Mouse (Mus musculus): ENCODE measurements around the gene Cryzl1. TPM values are rescaled to one million over a fixed set of nuclear protein-coding genes. Genes with fewer than 3 reads are reported as not detected.

The Cryzl1 gene
- total RNA-seq, 2 experiments from 2014 or later, result 17.7 to 18.1 TPM

- no peak for TF ChIP-seq CTCF (IDR thresholded peaks at IDR 0.05)
- DNase-seq, result no peak
- intact Hi-C loops (cut with DNase I), result no loop called here
- H3K4me3 ChIP-seq, result no peak overlapping the region
- peak overlapping the region; percentile 92 for H3K27ac ChIP-seq
Measured at GRCm38 (mm10) chr16:91761761-91762160, 33.0 kb upstream of the Cryzl1 start.

GRCm38 (mm10) chr16:91761202-91761601 lies 32.4 kb upstream of the Cryzl1 start:
- DNase-seq, result no peak
- Histone ChIP-seq H3K4me3 (no peak overlapping the region), H3K27ac (peak overlapping the region; percentile 92)
- no peak for TF ChIP-seq CTCF (IDR thresholded peaks at IDR 0.05)
- intact Hi-C loops (cut with DNase I), result no loop called here

GRCm38 (mm10) chr16:91754957-91755356 lies 26.2 kb upstream of the Cryzl1 start:
- no peak overlapping the region for H3K4me3 ChIP-seq
- TF ChIP-seq CTCF (IDR thresholded peaks at IDR 0.05), result no peak
- no peak overlapping the region for H3K27ac ChIP-seq
- intact Hi-C loops (cut with DNase I), result no loop called here
- DNase-seq, result no peak

- intact Hi-C loops (cut with DNase I), result no loop called here
- no peak for TF ChIP-seq CTCF (IDR thresholded peaks at IDR 0.05)
- Histone ChIP-seq H3K4me3 (no peak overlapping the region), H3K27ac (no peak overlapping the region)
- no peak for DNase-seq
Measured at GRCm38 (mm10) chr16:91753611-91754010, 24.8 kb upstream of the Cryzl1 start.

GRCm38 (mm10) chr16:91751644-91752385 lies 23.0 kb upstream of the Cryzl1 start:
- no peak for DNase-seq
- H3K4me3 ChIP-seq, result no peak overlapping the region
- no peak for TF ChIP-seq CTCF (IDR thresholded peaks at IDR 0.05)
- intact Hi-C loops (cut with DNase I), result no loop called here
- H3K27ac ChIP-seq, result no peak overlapping the region; the same call in 1 of the 2 replicates

GRCm38 (mm10) chr16:91747567-91747966 lies 18.8 kb upstream of the Cryzl1 start:
- no peak for DNase-seq
- Histone ChIP-seq H3K4me3 (no peak overlapping the region), H3K27ac (no peak overlapping the region)
- no peak for TF ChIP-seq CTCF (IDR thresholded peaks at IDR 0.05)
- intact Hi-C loops (cut with DNase I), result no loop called here

GRCm38 (mm10) chr16:91746101-91746950 lies 17.6 kb upstream of the Cryzl1 start:
- H3K27ac ChIP-seq, result peak overlapping the region; percentile 29
- no peak for TF ChIP-seq CTCF (IDR thresholded peaks at IDR 0.05)
- peak; percentile 39 for DNase-seq
- peak overlapping the region; percentile 42; the same call in 1 of the 2 replicates for H3K4me3 ChIP-seq
- intact Hi-C loops (cut with DNase I), result no loop called here

GRCm38 (mm10) chr16:91743055-91743454 lies 14.3 kb upstream of the Cryzl1 start:
- no peak for TF ChIP-seq CTCF (IDR thresholded peaks at IDR 0.05)
- Histone ChIP-seq H3K27ac (peak overlapping the region; percentile 49; the same call in 1 of the 2 replicates), H3K4me3 (no peak overlapping the region)
- intact Hi-C loops (cut with DNase I), result no loop called here
- DNase-seq, result no peak

- no peak for DNase-seq
- no peak for TF ChIP-seq CTCF (IDR thresholded peaks at IDR 0.05)
- intact Hi-C loops (cut with DNase I), result no loop called here
- Histone ChIP-seq H3K27ac (peak overlapping the region; percentile 85), H3K4me3 (peak overlapping the region; percentile 6; the same call in 1 of the 2 replicates)
Measured at GRCm38 (mm10) chr16:91740918-91741255, 12.1 kb upstream of the Cryzl1 start.

GRCm38 (mm10) chr16:91740184-91740917 lies 11.6 kb upstream of the Cryzl1 start:
- Histone ChIP-seq H3K4me3 (peak overlapping the region; percentile 6; the same call in 1 of the 2 replicates), H3K27ac (peak overlapping the region; percentile 85)
- intact Hi-C loops (cut with DNase I), result no loop called here
- TF ChIP-seq CTCF (IDR thresholded peaks at IDR 0.05), result no peak
- DNase-seq, result peak; percentile 65

- intact Hi-C loops (cut with DNase I), result no loop called here
- TF ChIP-seq CTCF (IDR thresholded peaks at IDR 0.05), result no peak
- no peak overlapping the region for H3K4me3 ChIP-seq
- DNase-seq, result no peak
- peak overlapping the region; percentile 59 for H3K27ac ChIP-seq
Measured at GRCm38 (mm10) chr16:91738505-91738904, 9.7 kb upstream of the Cryzl1 start.

GRCm38 (mm10) chr16:91736046-91736816 lies 7.5 kb upstream of the Cryzl1 start:
- intact Hi-C loops (cut with DNase I), result no loop called here
- Histone ChIP-seq H3K27ac (peak overlapping the region; percentile 82), H3K4me3 (no peak overlapping the region)
- no peak for TF ChIP-seq CTCF (IDR thresholded peaks at IDR 0.05)
- no peak for DNase-seq
